Mouse (Mus musculus) heart, embryonic 11.5 days (tissue): ENCODE measurements around the gene Il20. TPM values are rescaled to one million over a fixed set of nuclear protein-coding genes. Genes with fewer than 3 reads are reported as not detected.

Experiments used
- ATAC-seq: fragments of 200-750 bp; cut with Nextera tagmentation; replicated peaks from 2 replicates; pipeline ENCODE4 v1.8.0; 2017; ENCODE audit warnings: moderate library complexity; ENCODE audit not compliant: insufficient number of reproducible peaks, low FRiP score, low TSS enrichment
- H3K27ac ChIP-seq: fragments of 300-500 bp; sonication (generic); 2 replicates; pipeline ENCODE4 v1.5.1; 2014; ENCODE audit warnings: mild to moderate bottlenecking, low read depth, low read length
- H3K27me3 ChIP-seq: fragments of 300-500 bp; sonication (generic); 2 replicates; pipeline ENCODE4 v1.6.1; 2014; ENCODE audit warnings: mild to moderate bottlenecking, low read length, mixed read lengths; ENCODE audit not compliant: control insufficient read depth, insufficient read depth
- H3K36me3 ChIP-seq: fragments of 300-500 bp; sonication (generic); 2 replicates; pipeline ENCODE4 v1.6.1; 2014; ENCODE audit warnings: mild to moderate bottlenecking, low read length, moderate library complexity, mixed read lengths; ENCODE audit not compliant: control insufficient read depth, insufficient read depth
- H3K4me1 ChIP-seq: fragments of 300-500 bp; sonication (generic); 2 replicates; pipeline ENCODE4 v1.6.1; 2014; ENCODE audit warnings: low read length; ENCODE audit not compliant: control insufficient read depth, insufficient read depth
- H3K4me2 ChIP-seq: fragments of 300-500 bp; sonication (generic); 2 replicates; pipeline ENCODE4 v1.6.1; 2014; ENCODE audit warnings: mild to moderate bottlenecking, moderate library complexity
- H3K4me3 ChIP-seq: fragments of 300-500 bp; sonication (generic); 2 replicates; pipeline ENCODE4 v1.5.1; 2014; ENCODE audit warnings: low read depth, low read length
- H3K9ac ChIP-seq: fragments of 300-500 bp; sonication (generic); 2 replicates; pipeline ENCODE4 v1.6.1; 2014; ENCODE audit warnings: mild to moderate bottlenecking, low read depth, low read length, moderate library complexity
- H3K9me3 ChIP-seq: fragments of 300-500 bp; sonication (generic); replicated peaks from 2 replicates; pipeline ENCODE4 v1.6.1; 2016; ENCODE audit warnings: low read length; ENCODE audit not compliant: control insufficient read depth
- WGBS: fragments of 180-500 bp; shearing (Covaris S2); extraction: QIAGEN DNeasy Blood & Tissue Kit; methylation state at CpG from one replicate; pipeline ENCODE4 v1.1.7; 2014; ENCODE audit not compliant: insufficient replicate concordance; 5-methylcytosine and 5-hydroxymethylcytosine counted together
- polyA plus RNA-seq: library from polyadenylated mRNA; unstranded; fragments of >200 nt; fragmentation: Nextera tagmentation; extraction: Ambion mirVana; gene quantifications from 2 replicates; pipeline ENCODE4 v1.2.1, GENCODE M21; 2014

Il20 gene
- polyA plus RNA-seq, 1 experiment from 2014 or later = not detected

GRCm38 (mm10) chr1:130918323-130918980, 7.2 kb upstream of the Il20 start:
- no peak overlapping the region for H3K4me2 ChIP-seq
- no peak overlapping the region for H3K9ac ChIP-seq
- WGBS = 7% methylated on average over 1 of the region's 1 CpGs
- no peaks in the 10 kb centered on the region for H3K4me1 ChIP-seq
- H3K9me3 ChIP-seq = no peaks in the 10 kb centered on the region
- H3K4me3 ChIP-seq = no peak overlapping the region
- H3K27me3 ChIP-seq = no peaks in the 10 kb centered on the region
- H3K36me3 ChIP-seq = no peaks in the 10 kb centered on the region
- no peak; the same call in 1 of the 2 replicates for ATAC-seq
- no peak overlapping the region for H3K27ac ChIP-seq

GRCm38 (mm10) chr1:130902505-130902904, 8.7 kb downstream of the Il20 start:
- WGBS = 65% methylated on average over 7 of the region's 7 CpGs
- Histone ChIP-seq H3K9me3 (no peaks in the 10 kb centered on the region), H3K9ac (no peak overlapping the region), H3K27ac (no peak overlapping the region), H3K36me3 (no peaks in the 10 kb centered on the region), H3K4me3 (no peak overlapping the region), H3K27me3 (no peaks in the 10 kb centered on the region), H3K4me1 (no peaks in the 10 kb centered on the region), H3K4me2 (no peak overlapping the region)
- ATAC-seq = no peak

GRCm38 (mm10) chr1:130894468-130894867, 16.8 kb downstream of the Il20 start:
- Histone ChIP-seq H3K4me2 (no peak overlapping the region), H3K9me3 (no peaks in the 10 kb centered on the region), H3K36me3 (no peaks in the 10 kb centered on the region), H3K4me1 (no peaks in the 10 kb centered on the region), H3K4me3 (no peak overlapping the region), H3K27me3 (no peaks in the 10 kb centered on the region), H3K9ac (no peak overlapping the region), H3K27ac (no peak overlapping the region)
- ATAC-seq = no peak
- 43% methylated on average over 6 of the region's 6 CpGs for WGBS

- Histone ChIP-seq H3K27me3 (no peaks in the 10 kb centered on the region), H3K9ac (no peak overlapping the region), H3K9me3 (no peaks in the 10 kb centered on the region), H3K4me3 (no peak overlapping the region), H3K27ac (no peak overlapping the region), H3K4me2 (no peak overlapping the region), H3K4me1 (no peaks in the 10 kb centered on the region), H3K36me3 (no peaks in the 10 kb centered on the region)
- WGBS = 71% methylated on average over 9 of the region's 9 CpGs
- ATAC-seq = no peak
Measured at GRCm38 (mm10) chr1:130893329-130894040, 17.8 kb downstream of the Il20 start.

GRCm38 (mm10) chr1:130892446-130892845, 18.8 kb downstream of the Il20 start:
- H3K4me2 ChIP-seq = no peak overlapping the region
- no peaks in the 10 kb centered on the region for H3K9me3 ChIP-seq
- 73% methylated on average over 1 of the region's 1 CpGs for WGBS
- no peak overlapping the region for H3K27ac ChIP-seq
- H3K4me1 ChIP-seq = no peaks in the 10 kb centered on the region
- H3K9ac ChIP-seq = no peak overlapping the region
- H3K36me3 ChIP-seq = no peaks in the 10 kb centered on the region
- no peak for ATAC-seq
- no peaks in the 10 kb centered on the region for H3K27me3 ChIP-seq
- no peak overlapping the region for H3K4me3 ChIP-seq

GRCm38 (mm10) chr1:130887354-130887753, 23.9 kb downstream of the Il20 start, which contains the start of gene Il24:
Gene Il24, minus strand, starts transcription at chr1:130887454.
- no peak within 1 kb of the TSS for H3K4me2 ChIP-seq
- no peaks in the 10 kb centered on the region for H3K9me3 ChIP-seq
- no peak within 1 kb of the TSS for H3K4me3 ChIP-seq
- H3K4me1 ChIP-seq = no peaks in the 10 kb centered on the region
- no peaks in the 10 kb centered on the region for H3K36me3 ChIP-seq
- H3K27ac ChIP-seq = no peak within 1 kb of the TSS
- ATAC-seq = no peak
- no peaks in the 10 kb centered on the region; the same call in 1 of the 2 replicates for H3K27me3 ChIP-seq
- H3K9ac ChIP-seq = no peak within 1 kb of the TSS

- Histone ChIP-seq H3K27me3 (peaks cover 13% of the 10 kb centered on the region), H3K36me3 (no peaks in the 10 kb centered on the region), H3K4me3 (no peak overlapping the region), H3K4me1 (0 out of 2 replicates have a peak, but pooled peaks cover 2% of the 10 kb centered on the region), H3K9me3 (no peaks in the 10 kb centered on the region), H3K4me2 (no peak overlapping the region), H3K9ac (no peak overlapping the region), H3K27ac (no peak overlapping the region)
- ATAC-seq = no peak
- WGBS = 78% methylated on average over 4 of the region's 4 CpGs
Measured at GRCm38 (mm10) chr1:130883146-130883545, 28.1 kb downstream of the Il20 start.

- 86% methylated on average over 7 of the region's 7 CpGs for WGBS
Measured at GRCm38 (mm10) chr1:130879927-130880326, 31.3 kb downstream of the Il20 start.

More at GRCm38 (mm10) chr1:130879927-130880326, 31.3 kb downstream of the Il20 start:
- H3K9ac ChIP-seq = no peak overlapping the region
- no peaks in the 10 kb centered on the region for H3K9me3 ChIP-seq
- H3K4me2 ChIP-seq = no peak overlapping the region
- H3K36me3 ChIP-seq = no peaks in the 10 kb centered on the region
- H3K27ac ChIP-seq = no peak overlapping the region
- ATAC-seq = no peak
- H3K4me3 ChIP-seq = no peak overlapping the region
- H3K27me3 ChIP-seq = peaks cover 24% of the 10 kb centered on the region
- 0 out of 2 replicates have a peak, but pooled peaks cover 2% of the 10 kb centered on the region for H3K4me1 ChIP-seq
